Mouse (Mus musculus): ENCODE measurements at regions not wholly inside any gene's neighbourhood (a gene's known extent, or its start where the extent isn't known, plus 50 kb on each side); places are given as distances from the start of the nearest gene placed in this dataset.

- no peak for DNase-seq (ENCODE audit: low spot score in 2 of 2)
Measured at GRCm38 (mm10) chr16:24258991-24259390, 134.3 kb upstream of the Lpp start.

- no peak for DNase-seq (ENCODE audit: low spot score in 2 of 2)
Measured at GRCm38 (mm10) chr16:24255037-24255436, 138.3 kb upstream of the Lpp start.

GRCm38 (mm10) chr16:24254590-24254989, 138.7 kb upstream of the Lpp start:
- no peak for DNase-seq (ENCODE audit: low spot score in 2 of 2)

- no peak for DNase-seq (ENCODE audit: low spot score in 2 of 2)
Measured at GRCm38 (mm10) chr16:24254143-24254542, 139.2 kb upstream of the Lpp start.

GRCm38 (mm10) chr16:24247291-24247690, 146.0 kb upstream of the Lpp start:
- DNase-seq (ENCODE audit: low spot score in 2 of 2): peak; percentile 18 to 33

- peak; percentile 82 to 92 for DNase-seq (ENCODE audit: low spot score in 2 of 2)
Measured at GRCm38 (mm10) chr16:24238075-24238555, 155.2 kb upstream of the Lpp start.

- DNase-seq (ENCODE audit: low spot score in 2 of 2): no peak
Measured at GRCm38 (mm10) chr16:24237425-24237824, 155.9 kb upstream of the Lpp start.

GRCm38 (mm10) chr16:24237013-24237412, 156.3 kb upstream of the Lpp start:
- DNase-seq (ENCODE audit: low spot score in 2 of 2): no peak

- DNase-seq (ENCODE audit: low spot score in 2 of 2): no peak
Measured at GRCm38 (mm10) chr16:24236511-24236910, 156.8 kb upstream of the Lpp start.

GRCm38 (mm10) chr16:24234795-24235194, 158.5 kb upstream of the Lpp start:
- no peak for DNase-seq (ENCODE audit: low spot score in 2 of 2)

GRCm38 (mm10) chr16:24232001-24232530, 161.2 kb upstream of the Lpp start:
- no peak for DNase-seq (ENCODE audit: low spot score in 2 of 2)

GRCm38 (mm10) chr16:24231506-24231905, 161.8 kb upstream of the Lpp start:
- DNase-seq (ENCODE audit: low spot score in 2 of 2): no peak

- no peak for DNase-seq (ENCODE audit: low spot score in 2 of 2)
Measured at GRCm38 (mm10) chr16:24229002-24229607, 164.2 kb upstream of the Lpp start.

- DNase-seq (ENCODE audit: low spot score in 2 of 2): no peak
Measured at GRCm38 (mm10) chr16:24225897-24226296, 167.4 kb upstream of the Lpp start.

GRCm38 (mm10) chr16:24225090-24225489, 168.2 kb upstream of the Lpp start:
- DNase-seq (ENCODE audit: low spot score in 2 of 2): no peak

- no peak for DNase-seq (ENCODE audit: low spot score in 2 of 2)
Measured at GRCm38 (mm10) chr16:24223901-24224300, 169.4 kb upstream of the Lpp start.

- no peak for DNase-seq (ENCODE audit: low spot score in 2 of 2)
Measured at GRCm38 (mm10) chr16:24223527-24223880, 169.8 kb upstream of the Lpp start.

- DNase-seq (ENCODE audit: low spot score in 2 of 2): no peak
Measured at GRCm38 (mm10) chr16:24222759-24223526, 170.4 kb upstream of the Lpp start.

GRCm38 (mm10) chr16:24221992-24222391, 171.3 kb upstream of the Lpp start:
- DNase-seq (ENCODE audit: low spot score in 2 of 2): no peak

GRCm38 (mm10) chr16:24220613-24221012, 172.7 kb upstream of the Lpp start:
- DNase-seq (ENCODE audit: low spot score in 2 of 2): no peak

- no peak for DNase-seq (ENCODE audit: low spot score in 2 of 2)
Measured at GRCm38 (mm10) chr16:24219691-24220090, 173.6 kb upstream of the Lpp start.

- no peak for DNase-seq (ENCODE audit: low spot score in 2 of 2)
Measured at GRCm38 (mm10) chr16:24218850-24219185, 174.5 kb upstream of the Lpp start.
